Mouse (Mus musculus): ENCODE data around the gene Riok1.

The Riok1 gene

DNA sequence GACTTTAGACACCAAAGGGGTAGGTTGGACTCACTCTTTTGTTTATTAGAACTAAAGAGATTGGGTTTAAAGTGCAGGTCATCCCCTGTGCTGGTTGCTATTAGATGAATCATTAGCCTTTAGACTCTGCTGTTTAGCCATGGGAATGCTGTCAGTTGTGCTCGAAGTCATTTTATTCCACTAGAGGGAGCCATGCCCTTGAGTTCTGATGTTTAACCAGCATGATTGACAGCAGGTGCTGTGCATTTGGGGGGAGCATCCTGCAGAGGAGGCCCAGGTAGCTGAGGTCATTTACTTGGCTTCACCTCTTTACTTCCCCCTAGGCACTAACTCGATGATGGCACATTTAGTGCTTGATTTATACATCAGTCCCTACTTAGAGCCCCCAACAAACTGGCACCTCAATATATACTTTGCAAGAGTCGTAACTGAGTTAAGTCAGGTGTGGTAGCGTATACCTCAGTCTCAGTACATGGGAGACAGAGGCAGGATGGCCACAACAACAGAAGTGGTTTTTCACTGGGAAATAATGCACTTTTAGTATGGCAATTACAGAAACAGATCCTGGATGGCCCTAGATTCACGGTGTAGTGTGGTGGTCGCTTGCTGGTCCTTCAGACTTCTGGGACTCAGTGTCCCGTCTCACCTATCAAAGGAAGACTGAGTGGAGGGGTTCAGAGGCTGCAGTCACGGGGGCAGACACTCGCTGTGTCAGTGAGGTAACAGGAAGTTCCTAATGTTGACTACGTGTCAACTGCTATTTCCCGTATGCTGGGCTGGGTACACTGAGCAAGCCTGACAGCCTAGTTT lies 28.3 kb downstream of the Riok1 start:
- DNase-seq (ENCODE audit: low spot score in 2 of 2) = no peak

DNA sequence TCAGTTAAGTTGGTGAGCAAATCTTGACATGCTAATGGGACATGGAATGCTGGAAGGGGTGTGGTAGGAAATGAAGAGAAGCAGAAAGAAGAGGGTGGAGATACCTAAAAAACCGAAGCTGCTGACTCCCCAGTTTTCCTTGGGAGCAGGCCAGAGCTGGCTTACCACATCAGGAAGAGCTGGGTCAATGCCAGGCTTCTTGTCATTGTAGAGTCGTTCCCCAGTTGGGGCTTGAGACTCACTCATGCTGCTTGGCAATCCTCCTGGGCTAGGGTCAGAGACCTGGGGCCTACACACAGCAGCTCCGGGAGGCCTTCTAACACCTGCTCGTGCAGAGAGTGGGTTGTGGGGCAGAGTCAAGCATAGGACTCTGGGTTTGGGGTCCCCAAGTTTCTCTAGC lies 34.1 kb downstream of the Riok1 start:
- DNase-seq (ENCODE audit: low spot score in 2 of 2) = no peak

DNA sequence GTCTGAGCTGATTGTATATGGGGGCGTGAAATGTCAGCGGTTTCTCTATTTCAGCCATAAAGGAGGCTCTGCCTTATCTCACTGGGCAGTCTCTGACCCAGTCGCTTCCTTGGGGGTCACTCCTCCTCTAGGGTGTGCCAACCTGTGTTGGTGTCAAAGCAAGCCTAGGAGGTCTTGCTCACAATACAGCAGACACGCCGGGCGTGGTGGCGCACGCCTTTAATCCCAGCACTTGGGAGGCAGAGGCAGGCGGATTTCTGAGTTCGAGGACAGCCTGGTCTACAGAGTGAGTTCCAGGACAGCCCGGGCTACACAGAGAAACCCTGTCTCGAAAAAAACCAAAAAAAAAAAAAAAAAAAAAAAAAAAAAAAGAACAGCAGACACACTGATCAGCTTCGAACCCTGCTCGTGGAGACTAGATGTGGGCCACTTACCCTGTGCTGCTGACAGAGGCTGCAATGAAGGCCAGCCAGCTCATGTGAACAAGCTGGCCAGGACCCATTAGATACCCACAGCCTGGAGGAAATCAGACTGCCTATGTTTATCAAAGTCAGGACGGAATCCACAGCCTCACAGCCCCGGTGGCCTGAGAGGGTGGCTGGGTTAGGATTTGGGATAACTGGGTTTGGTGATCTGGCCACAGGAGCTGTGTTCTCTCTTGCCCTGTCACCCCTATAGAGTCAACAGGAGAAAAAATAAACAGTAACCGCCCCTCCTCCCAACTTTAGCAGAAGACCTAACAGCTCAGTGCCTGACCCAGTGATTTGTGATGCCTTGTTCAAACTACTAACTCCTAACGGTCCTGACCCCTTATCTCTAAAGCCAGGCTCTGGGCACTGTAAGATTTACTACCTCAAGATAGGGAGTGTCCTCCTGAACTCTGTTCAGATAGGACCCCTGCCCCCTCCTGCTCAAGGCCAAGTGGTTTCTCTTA lies 36.8 kb downstream of the Riok1 start:
- DNase-seq (ENCODE audit: low spot score in 2 of 2) = no peak

DNA sequence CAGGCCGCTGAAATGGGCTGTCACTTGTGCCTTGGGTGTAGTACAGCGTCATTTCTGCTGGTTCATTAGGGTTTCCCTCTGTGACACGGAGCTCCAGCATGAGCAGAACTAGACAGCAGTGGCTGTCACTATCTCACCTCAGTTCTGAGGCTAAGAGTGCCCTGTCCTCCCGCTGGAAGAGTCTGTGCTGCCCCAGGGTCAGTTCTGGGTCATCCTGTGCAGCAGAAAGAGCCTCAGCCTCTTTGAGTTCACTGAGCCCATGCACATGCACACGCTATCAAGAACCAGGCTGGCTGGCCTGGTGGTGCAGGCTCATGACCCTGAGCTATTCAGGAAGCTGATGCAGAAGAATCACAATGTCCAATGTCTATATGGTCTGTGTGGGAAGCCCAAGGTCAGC lies 37.6 kb downstream of the Riok1 start:
- no peak for DNase-seq (ENCODE audit: low spot score in 2 of 2)

DNA sequence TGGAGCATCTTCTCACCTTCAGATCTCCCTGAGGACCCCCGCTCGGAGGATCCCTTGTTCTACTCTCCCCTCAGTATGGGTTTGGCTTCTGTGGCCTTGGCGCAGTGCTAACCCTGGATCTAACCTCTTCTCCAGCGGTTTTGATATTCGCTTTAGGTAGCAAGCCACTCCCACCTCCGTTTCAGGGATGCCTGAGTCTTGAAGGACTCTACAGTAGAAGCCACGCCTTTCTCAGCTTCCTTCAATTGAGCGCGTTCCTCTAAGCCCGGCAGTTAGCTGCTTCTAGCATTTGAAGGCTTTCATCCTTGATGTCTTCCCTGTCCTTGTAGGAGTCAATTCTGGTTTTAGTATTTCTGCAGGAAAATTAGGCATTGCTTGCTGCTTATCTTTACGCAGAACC lies 40.3 kb downstream of the Riok1 start:
- DNase-seq (ENCODE audit: low spot score in 2 of 2) = no peak

DNA sequence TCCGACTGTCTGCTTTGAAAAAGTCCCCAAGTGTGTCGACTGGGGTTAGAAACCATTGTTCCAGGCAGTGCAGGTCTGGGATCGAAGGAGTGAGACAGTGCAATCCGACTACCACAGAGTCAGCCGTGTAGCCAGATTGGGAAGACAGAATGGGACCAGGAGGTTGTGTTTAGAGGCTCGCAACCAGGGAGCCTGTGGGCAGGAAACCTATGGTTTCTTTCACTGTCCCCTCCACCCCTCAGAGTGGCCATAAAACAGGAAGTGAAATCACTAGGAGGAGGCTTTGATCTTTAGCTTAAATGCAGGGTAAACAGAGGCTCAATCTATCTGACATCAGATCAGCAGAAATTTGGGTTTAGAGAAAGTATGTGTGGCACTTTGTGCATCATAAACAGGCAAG lies 42.0 kb downstream of the Riok1 start:
- no peak for DNase-seq (ENCODE audit: low spot score in 2 of 2)

DNA sequence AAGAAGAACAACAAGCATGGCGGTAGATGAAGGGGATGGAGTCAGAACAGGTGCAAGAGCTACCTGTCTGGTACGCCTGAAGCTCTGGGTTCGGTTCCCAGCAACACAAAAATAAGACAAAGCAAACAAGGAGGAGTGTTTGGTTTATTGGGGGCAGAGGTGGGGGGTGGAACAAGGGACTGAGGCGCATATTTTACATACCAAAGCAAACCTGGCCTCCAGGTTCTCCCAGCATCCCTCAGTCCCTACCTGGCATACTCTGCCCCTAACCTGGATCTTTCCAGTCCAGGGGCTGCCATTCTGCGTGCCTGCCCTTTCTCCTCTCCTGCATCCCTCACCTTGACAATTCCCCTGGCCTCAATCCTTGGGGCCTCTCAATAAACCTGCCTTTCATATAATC lies 42.6 kb downstream of the Riok1 start:
- DNase-seq (ENCODE audit: low spot score in 2 of 2) = no peak

DNA sequence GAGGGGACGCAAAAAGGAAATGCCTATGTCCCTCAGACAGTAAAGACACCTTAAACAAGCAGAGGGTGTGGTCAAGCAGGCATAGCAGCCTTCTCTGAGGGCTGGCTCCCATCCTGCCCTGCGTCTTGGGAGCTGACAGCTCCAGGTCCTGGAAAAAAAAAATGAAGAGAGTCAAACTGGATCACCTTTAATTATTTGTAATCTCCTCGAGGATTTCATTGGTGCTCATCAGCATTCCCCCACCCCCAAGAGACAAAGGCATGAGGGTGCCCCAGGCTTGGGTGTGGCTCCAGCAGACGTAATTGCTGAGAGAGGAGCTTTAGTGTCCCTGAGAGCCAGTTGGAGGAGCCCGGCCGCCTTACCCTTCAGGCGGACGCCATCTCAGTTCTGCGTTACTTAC lies 43.2 kb downstream of the Riok1 start:
- DNase-seq (ENCODE audit: low spot score in 2 of 2) = no peak

DNA sequence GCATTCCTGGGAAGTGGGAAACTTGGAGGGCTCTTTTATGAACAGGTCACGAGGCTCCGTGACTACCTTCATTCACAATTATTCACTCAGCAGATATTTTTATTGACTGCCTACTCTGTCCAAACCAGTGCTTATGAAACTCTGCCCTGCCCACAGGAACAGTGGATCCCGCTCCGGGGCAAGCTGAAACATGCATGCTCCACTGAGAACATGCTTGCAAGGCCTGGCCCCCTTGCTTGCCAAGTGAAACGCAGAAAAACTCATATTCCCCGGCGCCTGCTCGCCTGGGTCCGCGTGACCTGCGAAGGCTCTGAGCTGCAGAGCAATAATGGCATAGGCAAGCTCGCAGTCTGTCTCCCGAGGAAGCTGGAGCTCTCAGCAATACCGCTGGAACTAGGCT lies 43.9 kb downstream of the Riok1 start:
- DNase-seq (ENCODE audit: low spot score in 2 of 2) = no peak

DNA sequence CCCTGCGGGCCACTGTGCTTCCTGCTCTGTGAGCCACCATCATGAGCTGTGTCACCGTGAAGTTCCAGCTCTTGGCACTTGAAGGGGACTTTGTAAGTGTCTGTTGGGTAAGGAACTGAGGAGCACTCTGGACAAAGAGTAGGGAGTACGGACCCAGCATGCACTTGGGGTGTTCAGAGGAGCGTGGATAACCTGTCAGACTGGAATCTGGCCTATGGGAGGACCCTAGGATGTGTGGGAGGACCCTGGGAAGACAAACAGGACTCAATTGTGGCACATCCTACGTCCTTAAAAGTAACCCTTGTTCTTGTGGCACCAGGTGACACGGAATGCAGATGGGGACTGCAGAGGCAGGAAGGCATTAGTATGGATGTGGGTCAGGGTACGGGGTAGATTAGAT lies 44.4 kb downstream of the Riok1 start:
- DNase-seq (ENCODE audit: low spot score in 2 of 2) = no peak

DNA sequence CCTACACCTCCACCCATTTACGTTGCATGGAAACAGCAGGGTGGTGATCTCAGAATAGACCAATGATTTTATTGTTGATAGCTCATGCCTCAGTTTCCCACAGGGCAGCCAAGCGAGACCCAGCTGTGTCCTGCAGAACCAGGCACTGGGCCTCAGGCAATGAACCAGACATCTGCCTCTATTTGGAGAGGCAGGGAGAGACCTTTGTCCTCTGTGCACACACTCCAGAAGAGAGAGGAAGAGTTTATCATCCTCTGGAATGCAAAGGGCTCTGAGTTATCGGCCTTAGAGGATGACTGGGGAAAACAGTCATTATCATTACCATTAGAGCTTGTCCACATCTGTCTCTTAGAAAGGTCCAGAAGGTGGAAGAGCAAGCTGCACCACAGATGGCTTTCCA lies 49.9 kb downstream of the Riok1 start:
- no peak for DNase-seq (ENCODE audit: low spot score in 2 of 2)

DNA sequence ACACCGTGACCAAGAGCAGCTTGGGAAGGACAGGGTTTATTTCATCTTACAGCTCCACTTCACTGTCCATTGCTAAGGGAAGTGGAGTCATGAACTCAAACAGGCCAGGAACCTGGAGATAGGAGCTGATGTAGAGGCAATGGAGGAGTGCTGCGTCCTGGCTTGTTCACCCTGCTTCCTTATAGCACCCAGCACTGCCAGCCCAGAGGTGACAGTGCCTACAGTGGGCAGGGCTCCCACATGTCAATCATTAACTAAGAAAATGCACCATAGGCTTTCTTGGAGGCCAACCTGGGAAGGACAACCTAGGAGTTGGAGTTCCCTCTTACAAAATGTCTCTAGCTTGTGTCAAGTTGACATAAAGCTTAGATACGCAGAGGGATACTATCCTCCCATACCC lies 51.2 kb downstream of the Riok1 start:
- no peak for DNase-seq (ENCODE audit: low spot score in 2 of 2)

DNA sequence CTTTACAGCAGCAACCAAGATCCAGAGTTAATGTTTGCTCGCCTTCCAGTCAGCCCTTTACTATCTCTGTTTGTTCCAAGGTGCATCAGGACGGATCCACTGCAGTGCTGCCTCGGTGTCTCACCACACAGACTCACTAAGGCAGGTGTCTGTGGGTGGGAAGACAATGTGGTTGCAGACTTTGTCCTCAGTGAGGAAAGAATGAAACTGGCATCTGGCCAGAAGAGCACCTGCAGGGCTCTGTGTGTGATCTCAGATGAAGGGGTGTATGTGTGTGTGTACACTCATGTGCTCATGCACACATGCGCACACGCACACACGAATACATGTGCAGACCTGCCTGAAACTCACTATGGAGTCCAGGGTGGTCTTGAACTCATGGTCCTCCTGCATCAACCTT lies 52.7 kb downstream of the Riok1 start:
- no peak for DNase-seq (ENCODE audit: low spot score in 2 of 2)

DNA sequence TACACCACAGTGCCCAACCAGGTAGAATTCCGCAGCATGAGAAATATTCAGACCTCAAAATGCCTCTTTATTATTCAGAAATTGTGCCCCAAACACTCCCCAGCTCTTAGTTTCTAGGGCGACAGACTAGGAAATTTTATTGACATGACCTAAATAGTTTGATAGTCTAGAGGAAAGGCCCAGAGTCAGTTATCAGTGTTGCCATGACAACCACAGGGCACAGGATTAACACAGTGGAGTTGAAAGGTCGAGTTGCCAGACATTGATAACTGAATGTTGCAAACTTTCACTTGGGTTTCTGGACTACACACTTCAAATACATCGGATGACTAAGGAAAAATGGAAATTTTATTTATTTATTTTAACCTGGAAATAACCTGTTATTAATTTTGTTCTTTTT lies 53.1 kb downstream of the Riok1 start:
- no peak for DNase-seq (ENCODE audit: low spot score in 2 of 2)

DNA sequence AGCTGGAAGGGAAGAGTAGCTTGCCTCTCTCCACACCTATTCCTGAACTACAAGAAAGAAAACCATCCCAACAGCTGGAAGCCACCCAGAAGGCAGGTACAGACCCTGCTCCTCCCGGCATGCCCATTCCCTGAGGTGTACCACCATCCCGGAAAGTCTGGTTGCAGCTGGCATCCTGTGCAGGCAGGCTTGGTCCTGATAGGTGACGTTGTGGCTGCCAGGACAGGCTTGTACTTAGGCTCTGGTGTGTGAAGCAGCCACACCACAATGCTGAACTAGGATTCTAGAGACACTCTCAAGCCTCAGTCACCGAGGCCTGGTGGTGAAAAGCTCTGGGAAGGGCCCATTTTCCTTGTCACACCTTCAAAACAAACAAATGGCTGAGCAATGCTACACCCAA lies 59.4 kb downstream of the Riok1 start:
- DNase-seq (ENCODE audit: low spot score in 2 of 2) = no peak

DNA sequence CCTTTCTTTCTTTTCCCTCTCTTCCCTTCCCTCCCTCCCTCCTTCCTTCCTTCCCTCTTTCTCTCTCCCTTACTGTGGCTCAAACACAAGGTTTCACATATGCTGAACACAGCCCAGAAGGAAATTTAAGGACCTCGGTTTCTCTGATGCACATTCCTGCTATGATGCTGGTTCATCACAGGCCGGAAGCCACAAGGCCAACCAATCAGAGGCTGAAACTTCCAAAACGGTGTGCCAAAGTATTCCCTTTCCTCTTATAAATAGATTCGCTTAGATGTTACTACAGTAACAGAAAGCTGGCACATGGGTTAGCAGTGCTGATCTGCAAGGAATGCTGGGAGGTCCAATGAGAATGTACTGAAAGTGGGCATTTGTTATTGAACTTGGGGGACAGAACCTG lies 66.6 kb downstream of the Riok1 start:
- no peak for DNase-seq (ENCODE audit: low spot score in 2 of 2)

DNA sequence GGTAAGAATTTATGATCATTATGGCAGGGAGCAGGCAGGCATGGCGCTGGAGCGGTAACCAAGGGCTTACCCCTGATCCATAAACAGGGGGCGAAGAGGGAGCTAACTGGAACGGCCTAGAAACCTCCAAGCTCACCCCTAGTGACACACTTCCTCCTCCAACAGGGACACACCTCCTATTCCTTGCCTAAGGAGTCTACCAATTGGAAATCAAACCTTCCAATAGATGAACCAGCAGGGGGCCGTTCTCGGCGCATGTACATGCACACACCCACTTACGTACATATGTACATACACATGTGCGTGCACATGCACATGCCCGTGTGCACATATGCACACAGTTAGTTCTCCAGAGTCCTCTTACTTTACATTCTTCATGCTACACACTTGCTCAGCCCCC lies 67.7 kb downstream of the Riok1 start:
- DNase-seq (ENCODE audit: low spot score in 2 of 2) = no peak

DNA sequence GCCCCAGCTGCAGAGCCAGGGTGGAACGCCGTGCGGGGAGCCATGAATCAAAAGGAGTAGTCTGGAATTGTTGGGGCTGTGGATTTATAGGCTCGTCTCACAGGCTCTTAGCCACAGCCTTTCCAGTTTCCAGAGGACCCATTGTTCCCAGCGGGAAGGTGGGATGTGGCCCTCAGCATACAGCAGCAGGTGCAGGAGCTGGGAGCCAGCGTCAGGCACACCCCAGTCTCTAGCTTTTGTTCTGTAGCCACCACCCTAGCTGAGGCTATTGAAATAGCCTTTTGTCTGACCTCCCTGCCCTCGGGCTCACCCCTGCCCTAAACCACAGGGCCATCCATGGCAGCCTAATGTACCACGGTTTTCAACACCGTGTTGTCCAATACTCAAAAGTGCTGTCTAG lies 72.3 kb downstream of the Riok1 start:
- DNase-seq (ENCODE audit: low spot score in 2 of 2) = no peak
